Mouse (Mus musculus) thymus, adult 2 months (tissue): ENCODE results near the gene Slc25a44.

Source experiments
- CTCF ChIP-seq: fragments of 200-500 bp; IDR thresholded peaks from 2 replicates; pipeline ENCODE4 v1.5.1; 2012; ENCODE audit warnings: mild to moderate bottlenecking, control low read depth, low read length, moderate library complexity, borderline replicate concordance; ENCODE audit not compliant: control insufficient read depth, poor library complexity, insufficient read depth; ENCODE audit errors: extremely low read depth
- POLR2A ChIP-seq: fragments of 200-500 bp; IDR thresholded peaks from 2 replicates; pipeline ENCODE4 v1.6.1; 2012; ENCODE audit warnings: mild to moderate bottlenecking, low read length, control low read depth, moderate library complexity; ENCODE audit not compliant: control insufficient read depth, poor library complexity, insufficient read depth; ENCODE audit errors: extremely low read depth

GRCm38 (mm10) chr3:88452716-88453115 is 27.8 kb upstream of the Slc25a44 start:
- TF ChIP-seq CTCF = no peak
- TF ChIP-seq POLR2A = no peak
